In genomic region chr5:8357677-8358076, GRCm38 (mm10) we compare ENCODE assay signal across 14 mouse cellular contexts. TPM values are rescaled to one million over a fixed set of nuclear protein-coding genes. Genes with fewer than 3 reads are reported as not detected.
A peak's percentile ranks its signal among the peaks of the same experiment; 100 is the strongest.
DNase-seq lines count a peak whose midpoint lies in the region; ATAC-seq and TF ChIP-seq lines count a peak whose summit lies in the region.
"Had no signal": no experiment of that assay in that cellular context is flagged by ENCODE, and none has a peak within 500 bp of the region (broad histone marks: within the 10 kb centered on the region; RNA-seq: fewer than 3 reads in every experiment).

No protein-coding gene starts in this region.

- 58% methylated on average over 8 of the region's 8 CpGs for WGBS in heart, embryonic 12.5 days
- WGBS in kidney, embryonic 15.5 days: 44% methylated on average over 8 of the region's 8 CpGs

- peak overlapping the region; percentile 63 for H3K27ac ChIP-seq in heart, embryonic 12.5 days (ENCODE audit: poor library complexity, severe bottlenecking)
- no peak overlapping the region for H3K27ac ChIP-seq in kidney, embryonic 15.5 days
- peak overlapping the region; percentile 95 for H3K27ac ChIP-seq in bone marrow macrophage, adult 2 months (ENCODE audit: insufficient read depth, low read depth, low read length)
- H3K27ac ChIP-seq: embryonic facial prominence, embryonic 15.5 days; forebrain, embryonic 10.5 days; intestine, embryonic 15.5 days had no signal

- peak overlapping the region; percentile 38 for H3K4me2 ChIP-seq in heart, embryonic 12.5 days
- 0 out of 2 replicates have a peak overlapping the region, but pooled peaks have one; percentile 0 for H3K4me2 ChIP-seq in kidney, embryonic 15.5 days
- H3K4me2 ChIP-seq: embryonic facial prominence, embryonic 15.5 days; intestine, embryonic 15.5 days; neural tube, embryonic 15.5 days had no signal

- no peak overlapping the region for H3K9ac ChIP-seq in heart, embryonic 12.5 days
- H3K9ac ChIP-seq in kidney, embryonic 15.5 days: no peak overlapping the region
- H3K9ac ChIP-seq: embryonic facial prominence, embryonic 15.5 days; intestine, embryonic 15.5 days; neural tube, embryonic 15.5 days had no signal

- no peaks in the 10 kb centered on the region for H3K9me3 ChIP-seq in heart, embryonic 12.5 days (replicated peaks)
- no peaks in the 10 kb centered on the region for H3K9me3 ChIP-seq in kidney, embryonic 15.5 days (replicated peaks)
- H3K9me3 ChIP-seq: embryonic facial prominence, embryonic 15.5 days; forebrain, embryonic 10.5 days; intestine, embryonic 15.5 days; neural tube, embryonic 15.5 days had no signal

- H3K27me3 ChIP-seq in heart, embryonic 12.5 days (replicated peaks): no peaks in the 10 kb centered on the region
- no peaks in the 10 kb centered on the region for H3K27me3 ChIP-seq in kidney, embryonic 15.5 days
- no peaks in the 10 kb centered on the region for H3K27me3 ChIP-seq in Patski
- H3K27me3 ChIP-seq: embryonic facial prominence, embryonic 15.5 days; intestine, embryonic 15.5 days; neural tube, embryonic 15.5 days had no signal

- no peak for TF ChIP-seq POLR2A in bone marrow macrophage, adult 2 months (IDR thresholded peaks at IDR 0.05; ENCODE audit: borderline replicate concordance, low read depth, low read length)

- no peak for DNase-seq in heart, adult 11 months
- no peak for DNase-seq in kidney, adult 11 months
- no peak for DNase-seq in Patski (ENCODE audit: low read depth, low spot score)
- no peak for DNase-seq in ovary, adult 18-20 months (ENCODE audit: low spot score)
- DNase-seq: adrenal gland, postnatal 36 days; left cerebral cortex, postnatal 4 days; thymus, postnatal 25 days had no signal

- in situ Hi-C loops in Patski (cut with MboI; ENCODE audit: low pct_unique_long_range_greater_than_20kb): loop anchor here (5.0 to 10.0 kb wide), 3 partner anchors 125 to 215 kb away; no protein-coding TSS in a partner anchor

- CTCF ChIA-PET in Patski (lab: Charles Lee): interaction anchor here (0.7 to 6.5 kb wide), 13 partner anchors 8 to 215 kb away, joined by 3 to 56 read pairs (median 5); partner anchors contain the start of gene Adam22

- TF ChIP-seq CTCF in Patski (IDR thresholded peaks at IDR 0.05): no peak
- no peak for TF ChIP-seq CTCF in bone marrow macrophage, adult 2 months (IDR thresholded peaks at IDR 0.05; ENCODE audit: low read depth, low read length)

- POLR2A ChIA-PET in Patski (lab: Charles Lee): interaction anchor here (0.9 to 1.4 kb wide), 2 partner anchors 10 to 127 kb away, joined by 3 read pairs; no protein-coding TSS in a partner anchor

- no peak for ATAC-seq in heart, embryonic 12.5 days (ENCODE audit: insufficient number of reproducible peaks, low FRiP score)
- 0 out of 2 replicates have a peak, but pooled peaks have one; percentile 26 for ATAC-seq in kidney, embryonic 15.5 days (replicated peaks; ENCODE audit: low FRiP score)
- ATAC-seq in Patski: peak; percentile 2
- ATAC-seq: intestine, embryonic 15.5 days had no signal

- no peaks in the 10 kb centered on the region for H3K36me3 ChIP-seq in heart, embryonic 12.5 days
- H3K36me3 ChIP-seq in kidney, embryonic 15.5 days: no peaks in the 10 kb centered on the region
- H3K36me3 ChIP-seq: embryonic facial prominence, embryonic 15.5 days; forebrain, embryonic 10.5 days; intestine, embryonic 15.5 days had no signal

- no peak overlapping the region for H3K4me3 ChIP-seq in heart, embryonic 12.5 days
- H3K4me3 ChIP-seq in kidney, embryonic 15.5 days (replicated peaks): no peak overlapping the region
- H3K4me3 ChIP-seq in bone marrow macrophage, adult 2 months (ENCODE audit: insufficient read depth, low read length): peak overlapping the region; percentile 18
- H3K4me3 ChIP-seq: embryonic facial prominence, embryonic 15.5 days; forebrain, embryonic 10.5 days; intestine, embryonic 15.5 days; neural tube, embryonic 15.5 days had no signal

- H3K4me1 ChIP-seq in heart, embryonic 12.5 days (replicated peaks): peaks cover 18% of the 10 kb centered on the region
- peaks cover 19% of the 10 kb centered on the region for H3K4me1 ChIP-seq in kidney, embryonic 15.5 days
- H3K4me1 ChIP-seq in bone marrow macrophage, adult 2 months (ENCODE audit: control insufficient read depth, insufficient read depth, low read length): peaks cover 23% of the 10 kb centered on the region
- H3K4me1 ChIP-seq: forebrain, embryonic 10.5 days; intestine, embryonic 15.5 days had no signal

RNA-seq across cellular contexts. Expression of gene Adam22, which starts 10.3 kb away (rescaled TPM):
- 8.1 and 8.8 TPM in 2 replicates for polyA plus RNA-seq in heart, embryonic 12.5 days (2016; fragmentation: Nextera tagmentation; extraction: Ambion mirVana)
- polyA plus RNA-seq in kidney, embryonic 15.5 days (2015; fragmentation: Nextera tagmentation; extraction: Ambion mirVana): 8.2 and 8.5 TPM in 2 replicates
- polyA plus RNA-seq in Patski (2021): 6.4 TPM
- polyA plus RNA-seq in bone marrow macrophage, adult 2 months (2012; ENCODE audit: insufficient read depth, insufficient read length, missing spikeins): 3.6 and 5.5 TPM in 2 replicates
